Mouse (Mus musculus) skeletal muscle tissue, adult 2 months (tissue): ENCODE results near the gene Phactr4.
A peak's percentile ranks its signal among the peaks of the same experiment; 100 is the strongest.

Experiments used
- DNase-seq: peaks from one replicate; pipeline ENCODE4 v3.0.0-alpha.2; 2012; ENCODE audit warnings: low read depth, low spot score

The Phactr4 gene

GRCm38 (mm10) chr4:132369953-132370750 is 52.1 kb downstream of the Phactr4 start:
- no peak for DNase-seq

- DNase-seq: peak; percentile 44
These were observed 54.6 kb downstream of the Phactr4 start for GRCm38 (mm10) chr4:132367480-132368201.

GRCm38 (mm10) chr4:132365450-132366060 is 56.7 kb downstream of the Phactr4 start:
- no peak for DNase-seq

GRCm38 (mm10) chr4:132363487-132363886 is 58.8 kb downstream of the Phactr4 start:
- DNase-seq: no peak

GRCm38 (mm10) chr4:132359510-132359909 is 62.8 kb downstream of the Phactr4 start:
- DNase-seq: no peak

- DNase-seq: no peak
These were observed 66.1 kb downstream of the Phactr4 start for GRCm38 (mm10) chr4:132356170-132356569.

GRCm38 (mm10) chr4:132355403-132355802 is 66.9 kb downstream of the Phactr4 start:
- DNase-seq: no peak

- peak; percentile 38 for DNase-seq
These were observed 67.7 kb downstream of the Phactr4 start for GRCm38 (mm10) chr4:132354571-132354970.

GRCm38 (mm10) chr4:132353481-132353885 is 68.8 kb downstream of the Phactr4 start, which contains the start of gene Rcc1:
TSS of gene Rcc1 (minus strand) at chr4:132353605.
- DNase-seq: peak; percentile 96

- DNase-seq: no peak
These were observed 69.5 kb downstream of the Phactr4 start for GRCm38 (mm10) chr4:132352739-132353138.

- no peak for DNase-seq
These were observed 70.9 kb downstream of the Phactr4 start for GRCm38 (mm10) chr4:132351401-132351800.

GRCm38 (mm10) chr4:132350854-132351253 is 71.4 kb downstream of the Phactr4 start:
- no peak for DNase-seq

GRCm38 (mm10) chr4:132350123-132350740 is 72.1 kb downstream of the Phactr4 start:
- no peak for DNase-seq

GRCm38 (mm10) chr4:132349495-132350122 is 72.7 kb downstream of the Phactr4 start:
- DNase-seq: no peak

GRCm38 (mm10) chr4:132346661-132347060 is 75.6 kb downstream of the Phactr4 start:
- DNase-seq: no peak

- no peak for DNase-seq
These were observed 76.0 kb downstream of the Phactr4 start for GRCm38 (mm10) chr4:132346261-132346660.

- no peak for DNase-seq
These were observed 76.5 kb downstream of the Phactr4 start for GRCm38 (mm10) chr4:132345843-132346212.

GRCm38 (mm10) chr4:132345135-132345842 is 77.0 kb downstream of the Phactr4 start:
- DNase-seq: peak; percentile 88

GRCm38 (mm10) chr4:132344403-132345134 is 77.7 kb downstream of the Phactr4 start:
- no peak for DNase-seq

- DNase-seq: no peak
These were observed 80.8 kb downstream of the Phactr4 start for GRCm38 (mm10) chr4:132341451-132341850.
